Mouse (Mus musculus) layer of hippocampus, postnatal 10 days (tissue): ENCODE data around the gene Tnc. TPM values are rescaled to one million over a fixed set of nuclear protein-coding genes. Genes with fewer than 3 reads are reported as not detected.

Experiments
- DNase-seq, 2 experiments: peaks; one replicate each; pipeline ENCODE4 v3.0.0; 2021; ENCODE audit warnings: low spot score in 2 of 2
- total RNA-seq, 2 experiments: library from RNA; stranded (reverse); gene quantifications; 2 replicates each; pipeline ENCODE4 v1.2.3; 2021

Gene Tnc
- total RNA-seq, 2 experiments from 2014 or later: 51.9 to 57.6 TPM

- no peak for DNase-seq
These were observed 21.2 kb downstream of the Tnc start for GRCm38 (mm10) chr4:64025591-64025990.

GRCm38 (mm10) chr4:64024041-64024779 is 22.6 kb downstream of the Tnc start:
- DNase-seq: no peak

GRCm38 (mm10) chr4:64020930-64021589 is 25.8 kb downstream of the Tnc start:
- DNase-seq: no peak

GRCm38 (mm10) chr4:64020151-64020550 is 26.7 kb downstream of the Tnc start:
- no peak for DNase-seq

GRCm38 (mm10) chr4:64011308-64011707 is 35.5 kb downstream of the Tnc start:
- DNase-seq: no peak

- DNase-seq: no peak
These were observed 36.9 kb downstream of the Tnc start for GRCm38 (mm10) chr4:64009936-64010335.

GRCm38 (mm10) chr4:64005198-64005597 is 41.6 kb downstream of the Tnc start:
- DNase-seq: no peak

GRCm38 (mm10) chr4:64003677-64004076 is 43.1 kb downstream of the Tnc start:
- no peak for DNase-seq

GRCm38 (mm10) chr4:64002168-64002567 is 44.6 kb downstream of the Tnc start:
- DNase-seq: no peak

- no peak for DNase-seq
These were observed 46.0 kb downstream of the Tnc start for GRCm38 (mm10) chr4:64000788-64001187.

GRCm38 (mm10) chr4:64000293-64000692 is 46.5 kb downstream of the Tnc start:
- DNase-seq: no peak

- no peak for DNase-seq
These were observed 53.2 kb downstream of the Tnc start for GRCm38 (mm10) chr4:63993462-63994113.

- DNase-seq: no peak
These were observed 56.6 kb downstream of the Tnc start for GRCm38 (mm10) chr4:63990216-63990615.

GRCm38 (mm10) chr4:63988090-63988489 is 58.7 kb downstream of the Tnc start:
- DNase-seq: no peak

- no peak for DNase-seq
These were observed 60.2 kb downstream of the Tnc start for GRCm38 (mm10) chr4:63986576-63986975.

- DNase-seq: no peak
These were observed 63.7 kb downstream of the Tnc start for GRCm38 (mm10) chr4:63983098-63983445.

- DNase-seq: no peak
These were observed 64.3 kb downstream of the Tnc start for GRCm38 (mm10) chr4:63982425-63983097.

GRCm38 (mm10) chr4:63980211-63980794 is 66.5 kb downstream of the Tnc start:
- no peak for DNase-seq

- no peak for DNase-seq
These were observed 67.2 kb downstream of the Tnc start for GRCm38 (mm10) chr4:63979635-63980034.

GRCm38 (mm10) chr4:63972536-63972935 is 74.3 kb downstream of the Tnc start:
- DNase-seq: no peak

GRCm38 (mm10) chr4:63971762-63972161 is 75.1 kb downstream of the Tnc start:
- no peak for DNase-seq
